Mouse (Mus musculus) heart, adult 8-10 months (tissue): Measurements from ENCODE around the gene Tnfrsf25. TPM values are rescaled to one million over a fixed set of nuclear protein-coding genes. Genes with fewer than 3 reads are reported as not detected.

Source experiments
- DNase-seq: peaks from one replicate; pipeline ENCODE4 v3.0.0; 2022; ENCODE audit warnings: low spot score
- total RNA-seq, 4 experiments: library from RNA; stranded (reverse); gene quantifications; 2 replicates each; pipeline ENCODE4 v1.2.4; 2022

Gene Tnfrsf25
- total RNA-seq, 4 experiments from 2014 or later: 1.1 to 3.2 (median 1.8) TPM

DNA sequence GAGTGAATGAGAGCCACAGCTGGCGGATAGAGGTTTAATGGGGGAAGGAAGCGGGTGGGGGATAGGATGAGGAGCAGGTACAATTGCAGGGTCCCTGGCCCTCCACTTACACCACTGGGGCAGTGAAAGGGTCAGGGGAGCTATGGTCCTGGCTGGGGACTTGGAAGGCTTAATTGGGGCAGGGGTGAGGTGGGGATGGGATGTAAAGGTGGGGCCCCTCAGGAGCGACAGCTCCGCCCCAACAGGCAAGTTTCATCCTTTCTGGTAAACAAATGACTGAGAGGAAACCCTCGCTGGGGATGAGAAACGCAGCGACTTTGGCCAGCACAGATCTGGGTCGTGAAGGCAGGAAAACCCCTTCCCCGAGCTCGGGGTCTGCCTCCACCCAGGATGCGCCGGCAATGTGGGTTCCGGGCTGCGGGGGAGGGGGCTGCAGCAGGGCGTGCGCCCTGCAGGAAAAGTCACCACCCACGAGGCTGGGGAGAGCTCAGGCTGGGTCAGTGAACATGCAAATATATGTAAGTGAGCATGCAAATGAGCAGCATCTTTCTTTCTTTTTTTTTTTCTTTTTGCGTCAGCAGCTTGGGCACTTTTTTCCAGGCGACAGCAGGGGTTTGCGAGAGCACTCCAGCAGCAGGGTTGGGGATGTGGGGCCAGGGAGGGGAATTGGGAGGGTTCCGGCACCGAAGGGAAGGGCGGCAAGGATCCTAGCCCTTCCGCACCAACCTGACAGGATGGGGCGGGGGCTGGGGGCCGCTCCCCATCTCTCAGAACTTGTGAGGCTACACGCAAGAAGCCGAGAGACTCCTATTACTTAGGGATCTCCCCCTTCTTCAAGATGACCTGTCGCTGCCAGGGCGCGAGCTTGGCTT lies 4.8 kb downstream of the Tnfrsf25 start:
- no peak for DNase-seq

DNA sequence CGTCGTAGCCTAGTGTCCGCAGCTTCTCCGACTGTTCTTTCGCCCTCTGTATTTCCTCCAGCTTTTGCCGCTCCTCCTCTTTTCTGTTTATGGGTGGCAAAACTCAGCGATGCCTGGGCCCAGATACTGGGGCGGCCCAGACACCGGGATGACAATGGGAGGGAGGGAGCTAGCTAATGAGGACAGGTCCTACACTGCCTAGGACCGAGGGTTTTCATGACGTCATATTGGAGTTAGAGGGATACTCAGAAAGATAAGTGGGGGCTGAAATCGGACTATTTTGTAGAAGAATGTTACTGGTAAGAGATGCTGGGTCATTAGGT lies 5.4 kb downstream of the Tnfrsf25 start:
- no peak for DNase-seq

DNA sequence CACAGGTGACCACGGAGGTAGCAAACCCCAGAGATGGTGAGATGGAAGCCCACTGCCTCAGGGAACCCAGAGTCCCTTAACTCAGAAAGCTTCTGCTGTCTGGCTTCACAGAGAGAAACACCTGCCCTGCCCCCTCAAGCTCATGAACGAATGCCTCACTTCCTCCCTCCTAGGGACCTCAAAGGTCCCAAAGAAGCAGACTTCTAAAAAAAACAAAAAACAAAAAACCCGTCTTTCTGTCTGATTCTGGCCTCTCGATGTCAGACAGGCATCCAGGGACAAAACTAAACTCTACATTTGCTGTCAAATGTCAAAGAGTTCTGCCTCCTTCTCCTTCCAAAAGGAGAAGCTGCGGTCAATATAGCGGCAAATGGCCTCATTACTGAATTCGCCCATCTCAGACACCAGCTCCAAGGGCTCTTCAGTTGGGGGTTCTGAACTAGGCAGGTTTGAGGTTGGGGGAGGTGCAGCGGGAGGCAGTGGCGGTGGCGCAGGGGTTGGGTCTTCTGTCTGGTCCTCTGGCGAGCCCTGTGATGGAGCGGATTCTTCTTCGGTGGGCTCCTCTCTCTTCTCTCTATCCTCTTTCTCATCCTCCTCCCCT lies 8.7 kb downstream of the Tnfrsf25 start:
- no peak for DNase-seq

DNA sequence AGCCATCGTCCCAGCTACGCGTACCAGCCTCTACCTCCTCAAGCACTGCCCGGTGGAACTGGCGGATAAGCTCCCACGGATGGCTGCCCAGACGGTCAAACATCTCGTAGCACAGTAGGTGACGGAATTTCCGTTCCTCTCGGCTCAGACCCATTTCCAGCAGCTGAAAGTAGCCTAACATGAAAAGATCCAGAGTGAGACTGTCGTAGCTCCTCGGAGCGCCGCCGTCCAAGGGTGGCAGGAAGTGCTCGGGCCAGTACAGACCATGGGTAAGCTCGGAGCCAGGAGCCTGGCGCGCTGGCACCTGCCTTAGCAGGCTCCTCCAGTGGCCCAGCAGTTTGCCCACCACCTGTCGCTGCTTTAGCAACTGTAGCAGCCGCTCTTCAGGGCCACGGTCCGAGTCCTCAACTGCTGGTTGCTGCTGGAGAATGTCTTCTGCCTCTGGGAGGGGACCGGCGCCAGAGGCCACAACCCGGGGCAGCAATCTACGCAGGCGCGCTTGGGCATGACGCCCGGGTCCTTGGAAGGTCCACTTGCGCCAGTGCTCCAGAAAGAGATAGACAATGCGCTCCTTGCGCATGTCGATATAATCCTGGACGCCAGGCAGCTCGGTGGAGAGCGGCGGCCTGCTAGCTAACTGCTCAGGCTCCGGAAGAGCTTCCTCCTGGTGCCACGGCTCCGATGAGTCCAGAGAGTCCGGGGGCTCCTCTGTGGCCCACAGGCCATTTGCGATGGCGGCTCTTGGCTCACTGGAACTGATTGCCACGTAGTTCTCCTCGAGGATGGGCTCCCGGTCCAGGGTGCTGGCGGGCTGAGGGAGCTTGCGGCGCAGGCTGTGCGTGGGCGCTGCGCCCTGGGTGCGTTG lies 9.7 kb downstream of the Tnfrsf25 start:
- peak; percentile 76 for DNase-seq

DNA sequence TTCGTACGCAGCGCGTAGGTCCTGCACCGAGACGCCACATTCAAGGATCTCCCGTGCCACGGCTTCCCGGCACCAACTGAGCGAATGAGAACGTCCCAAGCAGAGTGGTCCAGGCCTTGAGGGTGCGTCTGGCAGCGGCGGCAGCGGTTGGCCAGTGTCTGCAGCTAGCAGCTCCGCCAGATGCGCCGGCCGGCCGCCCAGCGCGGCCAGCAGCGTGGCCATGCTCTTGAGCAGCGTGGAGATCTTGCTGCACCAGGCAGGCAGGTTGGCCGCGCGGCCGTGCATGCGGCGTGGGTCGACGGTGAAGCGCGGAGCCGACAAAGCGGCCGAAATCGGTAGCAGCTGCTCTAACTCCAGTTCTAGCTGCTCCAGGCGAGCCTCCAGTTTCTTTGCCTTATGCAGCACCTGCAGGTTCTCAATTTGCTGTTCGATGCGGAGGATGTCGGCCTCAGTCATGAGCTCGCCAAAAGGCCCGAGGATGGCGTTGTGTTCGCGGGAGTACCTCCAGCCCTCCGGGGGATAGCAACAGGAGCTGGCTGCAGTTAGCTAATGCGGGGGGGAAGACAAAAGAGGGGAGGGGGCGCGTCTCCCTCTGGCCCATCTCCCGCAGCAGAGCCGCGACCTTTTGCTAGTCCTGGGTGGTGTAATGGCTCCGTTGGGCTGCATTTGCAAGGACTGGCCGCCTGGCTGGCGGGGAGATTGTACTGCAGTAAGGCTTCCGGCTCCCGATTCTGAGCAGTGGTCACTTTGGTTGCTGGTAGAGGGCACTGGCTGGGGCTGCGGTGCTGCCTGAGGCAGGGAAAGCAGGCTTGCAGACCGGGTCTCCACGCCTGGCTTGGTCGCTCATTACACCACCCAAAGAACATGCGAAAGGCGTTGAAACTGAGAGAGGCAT lies 10.5 kb downstream of the Tnfrsf25 start:
- no peak for DNase-seq

DNA sequence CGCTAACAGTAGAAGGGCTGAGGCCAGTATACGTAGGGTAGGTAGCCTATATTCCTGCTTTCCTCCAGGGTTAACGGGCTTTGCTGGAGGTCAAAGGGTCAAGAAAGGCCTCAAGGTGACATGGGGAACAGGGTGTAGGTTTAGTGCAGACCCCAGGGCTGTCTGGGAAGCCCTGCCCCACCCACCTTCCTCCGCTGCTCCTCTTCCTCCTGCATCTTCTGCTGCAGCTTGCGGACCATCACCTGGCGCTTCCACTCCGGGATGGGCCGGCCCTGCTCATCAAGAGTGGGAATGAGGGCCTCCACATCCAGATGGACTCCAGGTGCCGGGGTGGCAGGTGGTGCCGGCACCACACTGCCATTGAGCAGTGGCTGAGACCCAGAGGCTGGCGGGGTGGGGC lies 12.2 kb downstream of the Tnfrsf25 start:
- no peak for DNase-seq

DNA sequence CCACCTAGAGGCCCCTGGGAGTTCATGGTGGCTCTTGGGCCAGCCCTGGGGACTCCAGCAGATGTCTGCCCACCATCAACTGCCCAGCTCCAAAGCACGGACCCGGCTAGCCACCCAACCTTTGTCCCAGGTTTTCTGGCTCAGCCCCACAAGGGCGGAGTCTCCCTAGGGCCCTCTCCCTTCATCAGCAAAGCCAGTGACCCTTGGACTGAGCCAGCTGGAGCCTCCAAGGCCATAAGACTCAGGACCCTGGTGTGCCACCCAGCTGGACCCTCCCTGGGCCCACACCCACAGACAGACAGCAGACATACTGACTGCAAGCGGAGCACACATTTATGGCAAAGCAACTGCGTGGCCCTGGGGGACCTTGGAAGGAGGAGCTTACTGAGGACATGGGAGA lies 13.1 kb downstream of the Tnfrsf25 start:
- no peak for DNase-seq

DNA sequence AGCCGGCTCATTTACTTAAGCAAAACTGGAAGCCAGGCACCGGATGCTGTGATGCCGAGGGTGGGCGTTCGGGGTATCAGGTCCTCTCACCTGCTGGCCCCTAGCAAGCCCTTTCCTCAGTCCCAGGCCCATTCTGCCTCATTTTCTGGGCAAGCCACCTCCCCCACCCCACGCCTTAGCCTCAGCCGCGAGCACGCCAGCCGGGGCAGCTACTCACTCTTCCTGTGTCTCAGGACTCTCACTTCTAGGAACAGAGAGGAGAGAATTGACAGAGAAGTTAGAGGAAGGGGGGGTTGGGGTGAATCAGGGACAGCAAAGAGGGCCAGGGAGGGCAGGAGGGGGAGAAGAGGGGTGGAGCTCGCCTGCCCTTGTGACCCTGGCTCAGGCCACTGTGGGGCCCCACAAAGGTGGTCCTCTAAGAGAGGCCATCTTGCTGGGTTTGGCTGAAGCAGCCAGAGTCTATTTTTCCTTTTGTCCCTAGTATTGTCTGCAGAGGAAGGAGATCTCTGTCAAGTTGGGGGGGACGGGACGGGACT lies 13.7 kb downstream of the Tnfrsf25 start:
- DNase-seq: no peak

DNA sequence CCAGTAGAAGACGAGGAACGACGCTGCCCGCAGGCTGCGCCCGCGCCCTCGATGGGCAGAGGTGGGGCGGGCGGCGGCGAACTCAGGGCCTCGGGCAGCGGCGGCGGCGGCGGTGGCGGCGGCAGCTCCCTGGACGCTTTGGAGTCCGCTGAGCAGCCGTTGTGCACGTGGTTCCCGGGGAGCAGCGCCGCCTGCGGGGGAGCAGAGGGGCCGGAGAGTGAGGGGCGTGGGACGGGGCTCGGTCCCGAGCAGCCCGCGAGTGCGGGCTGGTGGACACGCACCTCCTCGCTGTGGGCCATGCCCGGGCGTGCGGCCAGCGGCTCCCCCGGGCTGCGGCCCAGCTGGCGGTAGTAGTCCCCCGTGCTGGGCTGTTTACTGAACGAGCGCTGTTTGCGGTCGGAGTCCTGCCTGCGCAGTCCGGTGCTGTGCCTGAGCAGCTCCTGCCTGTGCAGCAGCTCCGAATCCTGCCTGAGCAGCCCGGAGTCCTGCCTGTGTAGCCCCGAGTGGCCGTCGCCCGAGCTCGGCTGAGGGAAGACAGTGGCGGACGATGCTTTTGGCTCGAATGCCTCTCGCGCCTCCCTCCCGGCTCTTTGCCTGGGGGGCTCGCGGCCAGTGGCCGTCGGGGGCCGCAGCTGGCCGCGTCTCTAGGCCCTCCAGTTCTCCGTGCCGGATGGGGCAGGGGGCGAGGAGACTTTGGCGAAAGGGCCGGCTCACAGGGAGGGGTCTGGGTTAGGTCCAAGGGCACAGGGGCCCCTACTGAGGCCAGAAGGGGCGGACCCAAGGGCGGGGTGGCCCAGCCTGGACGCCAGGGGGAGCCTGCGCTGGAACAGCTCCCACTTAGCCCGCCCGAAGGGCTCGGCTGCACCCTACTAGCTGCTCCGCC lies 15.3 kb downstream of the Tnfrsf25 start:
- DNase-seq: peak; percentile 33

DNA sequence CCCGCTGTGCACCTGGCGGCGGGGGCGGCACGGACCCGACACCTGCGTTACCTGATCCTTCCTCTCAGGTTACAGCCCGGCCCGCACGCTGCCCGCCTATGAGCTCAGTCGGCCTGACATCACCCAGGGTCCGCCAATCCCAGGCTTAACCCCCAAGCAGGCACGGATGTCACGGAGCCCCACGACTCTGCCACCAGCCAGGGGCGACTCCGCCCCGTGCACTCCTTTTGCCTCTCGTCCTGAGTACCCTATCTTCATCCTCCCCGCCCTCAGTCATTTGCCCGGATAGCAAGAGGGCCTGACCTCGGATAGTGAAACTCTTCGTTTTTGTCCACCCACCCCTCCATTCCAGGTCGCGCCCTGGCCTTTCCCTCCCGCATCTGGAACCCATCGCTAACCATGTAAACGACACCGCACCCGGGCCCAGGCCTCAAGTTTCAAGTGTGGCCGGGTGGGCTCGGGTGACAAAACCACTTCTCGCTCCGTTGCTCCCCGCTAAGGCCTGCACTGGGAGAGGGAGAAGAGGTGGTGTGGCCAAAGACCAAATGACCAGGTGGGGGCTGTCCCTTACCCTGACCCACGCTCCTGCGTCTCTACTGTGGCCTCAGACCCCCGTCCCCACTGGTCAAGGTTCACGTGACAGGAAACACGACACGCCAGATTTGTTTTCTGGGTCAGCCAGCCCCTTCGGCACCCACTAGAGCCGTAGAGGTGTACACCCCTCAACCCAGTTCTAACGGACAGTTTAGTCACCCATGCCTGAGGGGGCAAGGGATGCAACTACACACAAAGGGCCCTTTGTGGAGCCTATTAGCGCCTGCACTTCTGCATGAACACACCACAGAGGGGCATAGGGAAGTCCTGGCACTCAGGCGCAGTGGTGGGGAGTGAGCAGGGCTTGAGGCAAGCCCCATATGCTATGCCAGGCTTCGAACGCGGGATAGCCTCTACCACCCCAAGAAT lies 16.4 kb downstream of the Tnfrsf25 start:
- no peak for DNase-seq

DNA sequence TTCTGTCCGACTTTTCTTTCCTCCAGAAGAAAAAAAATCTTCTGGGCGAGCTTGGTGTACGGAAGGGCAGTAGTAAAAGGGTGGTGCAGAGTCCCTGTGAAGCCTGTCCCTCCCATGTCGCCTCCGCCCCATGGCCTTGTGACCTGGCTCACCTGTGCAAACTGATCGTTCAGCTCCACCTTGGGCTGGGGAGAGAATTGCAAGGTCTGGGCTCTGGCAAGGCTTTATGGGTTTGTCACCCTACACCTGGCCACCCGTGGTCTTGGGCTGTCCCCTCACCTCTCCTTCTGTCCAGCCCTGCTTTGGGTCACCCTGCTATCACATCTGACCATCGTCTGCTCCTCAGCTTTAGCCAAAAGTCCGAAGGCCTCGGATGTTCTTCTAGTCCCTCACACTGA lies 17.0 kb downstream of the Tnfrsf25 start:
- DNase-seq: no peak

DNA sequence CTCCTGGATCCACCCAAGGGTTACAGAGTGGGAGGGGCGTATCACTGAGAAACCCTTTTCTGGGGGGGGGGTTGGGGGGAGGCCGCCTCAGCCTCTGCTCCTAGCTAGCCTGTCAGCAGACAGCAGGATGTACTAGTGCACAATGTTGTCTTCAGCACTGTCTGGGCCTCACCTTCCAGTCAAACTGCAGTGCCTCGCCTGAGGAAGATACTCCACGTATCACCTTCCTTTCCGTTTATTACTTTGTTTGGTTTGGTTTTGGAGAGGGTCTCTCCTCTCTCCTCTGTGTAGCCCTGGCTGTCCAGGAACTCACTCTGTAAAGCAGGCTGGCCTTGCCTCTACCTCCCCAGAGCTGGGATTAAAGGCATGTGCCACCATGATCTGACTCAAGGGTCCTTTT lies 17.5 kb downstream of the Tnfrsf25 start:
- DNase-seq: no peak

DNA sequence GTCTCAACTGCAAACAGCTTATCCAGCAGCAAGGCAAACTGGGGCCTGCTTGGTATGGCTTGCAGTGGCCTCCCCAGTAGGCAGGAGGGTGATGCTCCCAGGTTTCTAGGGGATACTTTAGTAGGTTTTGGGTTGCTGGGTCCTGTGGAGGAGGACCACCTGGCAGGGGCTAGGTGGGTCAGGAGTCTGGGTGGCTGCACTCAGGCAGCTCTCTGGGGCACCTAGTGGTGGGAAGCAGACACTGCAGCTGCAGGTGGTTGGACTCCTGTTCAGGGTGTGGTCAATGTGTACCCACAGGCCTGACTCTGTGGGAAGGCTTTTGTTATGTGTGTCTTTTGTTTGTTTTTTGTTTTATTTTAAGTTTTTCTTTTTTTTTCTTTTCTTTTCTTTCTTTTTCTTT lies 18.8 kb downstream of the Tnfrsf25 start:
- no peak for DNase-seq

DNA sequence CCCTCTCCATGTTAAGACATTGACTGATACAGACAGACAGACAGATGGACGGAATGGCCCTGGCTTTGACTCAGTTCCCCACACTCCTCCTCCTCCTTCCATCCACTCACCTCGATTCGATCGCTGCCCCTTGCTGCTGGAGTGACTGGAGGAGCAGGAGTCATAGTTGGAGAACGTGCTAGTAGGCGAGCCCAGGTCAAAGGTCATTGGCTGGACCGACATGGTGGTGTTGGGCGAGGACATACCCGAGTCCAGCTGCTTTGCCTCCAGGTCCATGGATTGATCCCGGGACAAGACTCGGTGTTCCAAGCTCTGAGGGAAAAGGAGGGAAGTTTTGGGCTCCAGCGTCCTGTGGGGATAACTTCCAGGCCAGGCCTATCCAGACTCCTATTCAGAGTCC lies 19.6 kb downstream of the Tnfrsf25 start:
- no peak for DNase-seq

DNA sequence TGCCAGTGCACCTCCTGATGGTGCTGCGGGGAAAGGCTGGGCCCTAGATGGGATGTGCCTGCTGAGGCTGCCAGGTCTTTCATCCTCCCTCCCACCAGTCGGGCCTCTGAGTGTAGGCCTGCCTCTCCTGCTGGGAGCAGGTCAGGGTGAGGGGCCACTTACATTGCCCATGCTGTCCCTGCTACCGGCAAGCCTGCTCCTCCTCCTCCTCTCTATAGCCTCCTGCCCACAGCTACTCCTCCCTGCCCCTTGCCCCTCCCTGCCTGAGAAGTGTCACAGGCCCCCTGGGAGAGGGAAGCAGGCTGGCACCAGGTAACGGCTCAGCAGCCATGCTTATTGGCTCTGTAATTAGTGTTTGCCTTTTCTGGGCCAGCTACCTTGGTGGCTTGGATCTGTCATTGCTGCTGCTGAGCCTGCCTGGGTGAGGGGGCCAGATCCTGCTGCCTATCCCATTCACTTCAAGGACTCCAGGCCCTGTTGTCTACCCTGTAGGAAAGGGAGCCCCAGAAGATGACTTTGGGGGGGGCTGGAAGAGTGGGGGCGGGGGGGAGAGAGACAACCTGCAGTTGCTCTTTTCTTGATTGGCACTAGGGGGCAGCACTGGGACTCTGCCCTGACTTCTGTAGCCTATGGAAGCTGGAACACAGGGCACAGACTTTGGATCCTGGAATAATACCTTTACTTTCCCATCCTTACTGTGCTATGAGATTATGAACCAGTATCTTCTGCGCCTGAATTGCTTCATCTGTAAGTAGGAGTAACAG lies 20.6 kb downstream of the Tnfrsf25 start:
- no peak for DNase-seq

DNA sequence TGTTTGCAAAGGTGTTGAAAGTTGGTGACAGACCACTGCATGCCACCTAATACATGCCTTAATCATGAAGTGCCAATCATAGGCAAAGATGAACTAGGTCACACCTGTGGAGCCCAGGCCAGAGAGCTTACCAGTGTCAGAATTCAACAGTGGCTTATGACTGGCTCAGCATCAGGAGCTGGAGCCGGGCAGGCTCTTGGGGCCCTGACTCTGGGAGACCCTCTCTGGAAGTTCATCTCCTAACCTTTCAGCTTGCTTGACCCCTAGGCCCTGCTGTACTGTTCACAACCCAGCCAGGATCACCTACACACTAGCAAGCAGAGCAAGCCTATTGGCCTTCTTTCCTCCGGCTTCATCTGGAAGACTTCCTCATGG lies 21.1 kb downstream of the Tnfrsf25 start:
- DNase-seq: no peak

DNA sequence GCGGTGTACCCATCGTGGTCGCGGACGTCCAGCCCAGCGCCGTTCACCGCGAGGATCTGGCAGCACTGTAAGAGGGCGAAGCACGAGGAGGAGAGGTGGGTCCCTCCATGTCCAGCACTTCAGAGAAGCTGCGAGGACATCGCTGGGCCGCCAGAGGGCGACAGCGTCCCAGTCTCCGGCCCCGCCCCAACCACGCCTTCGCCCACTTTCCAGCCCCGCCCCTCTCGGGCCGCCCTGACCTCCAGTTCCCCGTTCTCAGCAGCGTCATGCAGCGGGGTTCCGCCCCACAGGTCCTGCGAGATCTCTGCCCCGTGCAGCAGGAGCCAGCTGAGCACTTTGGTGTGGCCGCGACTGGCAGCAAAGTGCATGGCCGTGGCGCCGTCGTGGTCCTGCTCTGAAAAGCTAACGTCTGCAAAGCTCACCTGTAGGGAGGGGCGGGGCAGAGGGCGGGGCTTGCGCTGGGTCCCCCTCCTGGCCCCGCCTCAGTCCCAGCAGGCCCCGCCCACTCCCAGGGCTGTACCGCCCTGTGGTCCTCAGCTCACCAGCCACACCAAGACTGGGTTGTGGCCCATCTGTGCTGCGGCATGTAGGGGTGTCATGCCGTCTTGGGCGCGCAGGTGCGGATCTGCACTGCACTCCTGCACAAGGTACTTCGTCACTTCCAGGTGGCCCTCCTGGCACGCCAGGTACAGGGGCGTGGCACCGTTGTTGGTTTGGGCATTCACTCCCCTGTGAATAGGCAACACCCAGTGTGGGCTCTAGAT lies 22.9 kb downstream of the Tnfrsf25 start:
- DNase-seq: peak; percentile 82

DNA sequence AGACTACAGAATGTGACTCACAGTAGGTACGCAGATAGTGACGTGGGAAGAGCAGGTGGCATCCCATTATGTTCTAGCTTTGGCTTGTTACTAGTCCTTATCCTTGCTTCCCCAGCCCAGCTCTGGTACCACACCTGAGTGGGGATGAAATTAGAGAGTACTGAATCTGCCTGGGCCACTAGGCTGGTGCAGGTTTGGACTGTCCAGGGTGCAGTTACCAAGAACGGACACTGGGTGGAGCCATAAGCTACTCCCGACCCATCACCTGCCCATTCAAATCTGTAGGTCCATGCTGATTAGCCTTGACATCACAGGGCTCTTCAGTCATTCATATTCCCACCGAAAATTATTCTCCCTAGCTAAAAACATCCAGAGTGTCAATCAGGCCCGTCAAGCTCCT lies 24.7 kb downstream of the Tnfrsf25 start:
- DNase-seq: no peak
